Mouse (Mus musculus) lung, embryonic 14.5 days (tissue): ENCODE results near the gene Arid1b. TPM values are rescaled to one million over a fixed set of nuclear protein-coding genes. Genes with fewer than 3 reads are reported as not detected.
A peak's percentile ranks its signal among the peaks of the same experiment; 100 is the strongest.
"Not testable (repeated sequence)": the region's sequence is repeated elsewhere in the genome, so short reads cannot be mapped to it uniquely, and the experiment has no call there.

ENCODE experiments used
- ATAC-seq: fragments of 200-750 bp; cut with Nextera tagmentation; 2 replicates; pipeline ENCODE4 v1.8.0; 2017; ENCODE audit warnings: mild to moderate bottlenecking, moderate TSS enrichment, moderate library complexity; ENCODE audit not compliant: insufficient read depth
- DNase-seq: peaks from one replicate; pipeline ENCODE4 v3.0.0-alpha.2; 2015
- H3K27ac ChIP-seq: fragments of 300-500 bp; sonication (generic); 2 replicates; pipeline ENCODE4 v1.5.1; 2014; ENCODE audit warnings: low read depth, mild to moderate bottlenecking, moderate library complexity
- H3K27me3 ChIP-seq: fragments of 300-500 bp; sonication (generic); 2 replicates; pipeline ENCODE4 v1.6.1; 2014; ENCODE audit warnings: low read length, control low read depth; ENCODE audit not compliant: insufficient read depth
- H3K36me3 ChIP-seq: fragments of 300-500 bp; sonication (generic); 2 replicates; pipeline ENCODE4 v1.6.1; 2014; ENCODE audit warnings: control low read depth; ENCODE audit not compliant: insufficient read depth
- H3K4me1 ChIP-seq: fragments of 300-500 bp; sonication (generic); 2 replicates; pipeline ENCODE4 v1.6.1; 2014; ENCODE audit warnings: antibody characterized with exemption, control low read depth; ENCODE audit not compliant: insufficient read depth
- H3K4me2 ChIP-seq: fragments of 300-500 bp; sonication (generic); 2 replicates; pipeline ENCODE4 v1.6.1; 2014; ENCODE audit warnings: mild to moderate bottlenecking
- H3K4me3 ChIP-seq: fragments of 300-500 bp; sonication (generic); 2 replicates; pipeline ENCODE4 v1.5.1; 2014; ENCODE audit warnings: low read depth, low read length
- H3K9ac ChIP-seq: fragments of 300-500 bp; sonication (generic); 2 replicates; pipeline ENCODE4 v1.6.1; 2014
- H3K9me3 ChIP-seq: fragments of 300-500 bp; sonication (generic); 2 replicates; pipeline ENCODE4 v1.6.1; 2016; ENCODE audit warnings: low read depth, low read length, control low read depth
- CTCF ChIP-seq: IDR thresholded peaks from 2 replicates; pipeline ENCODE4 v1.5.1; 2016; ENCODE audit warnings: antibody characterized with exemption, low read depth
- WGBS: fragments of 180-500 bp; shearing (Covaris S2); extraction: QIAGEN DNeasy Blood & Tissue Kit; methylation state at CpG from one replicate; pipeline ENCODE4 v1.1.7; 2014; 5-methylcytosine and 5-hydroxymethylcytosine counted together
- polyA plus RNA-seq: library from polyadenylated mRNA; unstranded; fragments of >200 nt; fragmentation: Nextera tagmentation; extraction: Ambion mirVana; gene quantifications from 2 replicates; pipeline ENCODE4 v1.2.1, GENCODE M21; 2014

Arid1b gene
- polyA plus RNA-seq, 1 experiment from 2014 or later: 17.3 TPM

DNA sequence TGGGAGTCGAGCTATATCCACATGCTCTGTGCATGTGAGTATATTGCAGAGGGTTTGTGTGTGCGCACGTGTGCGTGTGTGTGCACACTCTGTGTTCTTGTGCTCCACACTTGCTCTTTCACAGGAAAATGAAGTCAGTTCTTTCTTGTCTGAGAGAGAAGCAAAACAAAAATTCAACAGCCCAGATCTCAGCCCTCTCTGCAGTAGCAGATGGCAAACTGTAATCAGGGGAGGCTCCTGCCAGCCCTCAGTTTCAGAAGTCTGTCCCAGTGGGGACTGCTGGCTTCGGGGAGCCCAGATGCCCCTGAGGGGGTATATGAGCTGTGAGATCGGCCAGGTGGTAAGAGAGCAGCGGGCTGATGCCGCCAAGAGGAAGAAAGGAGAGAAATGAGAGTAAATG is 90.0 kb downstream of the Arid1b start:
- Histone ChIP-seq H3K4me2 (no peak overlapping the region), H3K9ac (no peak overlapping the region), H3K4me3 (no peak overlapping the region), H3K27me3 (no peaks in the 10 kb centered on the region), H3K9me3 (no peaks in the 10 kb centered on the region), H3K36me3 (no peaks in the 10 kb centered on the region), H3K27ac (no peak overlapping the region), H3K4me1 (peaks cover 17% of the 10 kb centered on the region)
- no peak for TF ChIP-seq CTCF
- ATAC-seq: no peak
- 51% methylated on average over 8 of the region's 8 CpGs for WGBS
- no peak for DNase-seq

DNA sequence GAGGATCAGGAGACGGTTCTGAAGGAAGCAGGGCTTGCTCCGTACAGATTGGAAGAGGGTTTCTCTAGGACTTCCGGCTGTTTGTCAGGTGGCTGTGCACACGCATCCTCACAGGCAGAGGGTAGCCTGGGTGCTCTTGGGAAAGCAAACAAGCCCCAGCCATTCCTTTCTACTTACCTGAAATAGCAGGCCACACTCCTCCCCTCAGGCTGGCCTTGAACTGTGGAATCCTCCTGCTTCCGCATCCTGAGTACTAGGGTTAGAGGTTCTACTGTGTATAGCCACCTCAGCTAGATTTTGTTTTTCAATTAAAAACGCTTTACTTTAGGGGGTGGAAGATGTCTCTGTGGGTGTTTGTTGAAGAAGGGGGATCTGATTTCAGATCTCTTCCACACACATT is 90.9 kb downstream of the Arid1b start:
- Histone ChIP-seq H3K36me3 (no peaks in the 10 kb centered on the region), H3K27ac (no peak overlapping the region)

DNA sequence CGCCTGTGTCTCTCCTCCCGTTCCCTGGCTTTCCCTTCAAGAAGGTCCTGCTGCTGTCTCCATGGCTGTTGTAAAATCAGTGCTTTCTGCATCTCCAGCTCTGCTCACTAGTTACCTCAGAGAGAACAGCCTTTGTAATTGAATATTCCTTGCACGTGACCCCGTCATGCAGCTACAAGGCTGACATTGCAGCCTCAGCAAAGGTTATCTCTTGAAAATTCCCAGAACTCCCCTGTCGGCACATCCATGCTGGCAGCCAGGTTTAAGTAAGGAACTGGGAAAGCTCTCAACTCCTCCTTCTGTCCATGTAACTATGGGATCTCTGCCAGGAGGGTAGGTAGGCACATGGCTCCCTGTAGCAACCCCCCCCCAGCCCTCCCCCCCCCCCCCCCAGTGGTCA is 91.8 kb downstream of the Arid1b start:
- Histone ChIP-seq H3K36me3 (no peaks in the 10 kb centered on the region), H3K4me1 (peaks cover 21% of the 10 kb centered on the region), H3K9me3 (no peaks in the 10 kb centered on the region), H3K27me3 (no peaks in the 10 kb centered on the region), H3K4me2 (no peak overlapping the region), H3K4me3 (no peak overlapping the region), H3K9ac (no peak overlapping the region), H3K27ac (no peak overlapping the region)
- whole genome bisulfite sequencing: 38% methylated on average over 5 of the region's 5 CpGs
- ATAC-seq: no peak
- no peak for DNase-seq
- TF ChIP-seq CTCF: no peak

More for the DNA sequence above, 90.9 kb downstream of the Arid1b start:
- Histone ChIP-seq H3K4me2 (no peak overlapping the region), H3K27me3 (no peaks in the 10 kb centered on the region), H3K9me3 (no peaks in the 10 kb centered on the region), H3K4me1 (peaks cover 25% of the 10 kb centered on the region), H3K9ac (no peak overlapping the region), H3K4me3 (no peak overlapping the region)
- no peak for ATAC-seq
- TF ChIP-seq CTCF: no peak
- DNase-seq: no peak
- WGBS: 56% methylated on average over 6 of the region's 6 CpGs

DNA sequence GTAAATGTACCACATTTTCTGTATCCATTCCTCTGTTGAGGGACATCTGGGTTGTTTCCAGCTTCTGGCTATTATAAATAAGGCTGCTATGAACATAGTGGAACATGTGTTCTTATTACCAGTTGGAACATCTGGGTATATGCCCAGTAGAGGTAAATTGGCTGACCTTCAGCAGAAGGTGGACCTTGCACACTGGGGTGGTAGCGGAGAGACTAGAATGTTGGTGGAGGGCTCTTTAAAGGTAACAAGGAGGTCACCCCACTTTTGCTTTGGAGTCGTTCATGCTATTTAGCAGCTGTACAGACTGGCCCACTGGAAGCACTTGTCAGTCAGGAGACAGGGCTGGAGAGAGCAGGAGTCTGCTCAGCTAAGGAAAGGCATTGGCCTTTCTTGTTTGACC is 94.1 kb downstream of the Arid1b start:
- not testable (repeated sequence) for H3K27ac ChIP-seq, H3K4me3 ChIP-seq, H3K9ac ChIP-seq, DNase-seq, H3K27me3 ChIP-seq, H3K36me3 ChIP-seq, H3K4me2 ChIP-seq, ATAC-seq, H3K9me3 ChIP-seq
- 59% methylated on average over 2 of the region's 2 CpGs for WGBS
- H3K4me1 ChIP-seq: peaks cover 24% of the 10 kb centered on the region

DNA sequence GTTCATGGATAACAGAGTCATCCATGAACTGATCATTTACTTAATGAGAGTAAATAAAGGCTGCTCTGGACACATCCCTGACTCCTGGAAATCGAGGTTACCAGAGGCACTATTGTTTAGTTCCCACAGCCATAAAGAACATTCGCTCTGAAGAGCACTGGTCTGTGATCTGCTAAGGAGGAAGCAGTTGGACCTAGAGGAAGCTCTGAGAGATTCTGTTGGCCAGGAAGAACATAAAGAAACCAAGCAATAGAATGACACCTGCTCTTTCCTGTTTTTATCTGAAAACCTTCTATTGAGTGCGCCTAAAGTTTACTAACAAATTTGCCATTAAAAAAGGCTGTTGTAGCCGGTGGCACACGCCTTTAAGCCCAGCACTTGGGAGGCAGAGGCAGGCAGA is 94.7 kb downstream of the Arid1b start:
- Histone ChIP-seq H3K4me2 (no peak overlapping the region), H3K4me1 (peaks cover 24% of the 10 kb centered on the region), H3K4me3 (no peak overlapping the region), H3K27ac (no peak overlapping the region), H3K27me3 (no peaks in the 10 kb centered on the region), H3K9me3 (no peaks in the 10 kb centered on the region), H3K36me3 (no peaks in the 10 kb centered on the region), H3K9ac (no peak overlapping the region)
- TF ChIP-seq CTCF: no peak
- 69% methylated on average over 5 of the region's 5 CpGs for WGBS
- ATAC-seq (no peak), DNase-seq (no peak)

DNA sequence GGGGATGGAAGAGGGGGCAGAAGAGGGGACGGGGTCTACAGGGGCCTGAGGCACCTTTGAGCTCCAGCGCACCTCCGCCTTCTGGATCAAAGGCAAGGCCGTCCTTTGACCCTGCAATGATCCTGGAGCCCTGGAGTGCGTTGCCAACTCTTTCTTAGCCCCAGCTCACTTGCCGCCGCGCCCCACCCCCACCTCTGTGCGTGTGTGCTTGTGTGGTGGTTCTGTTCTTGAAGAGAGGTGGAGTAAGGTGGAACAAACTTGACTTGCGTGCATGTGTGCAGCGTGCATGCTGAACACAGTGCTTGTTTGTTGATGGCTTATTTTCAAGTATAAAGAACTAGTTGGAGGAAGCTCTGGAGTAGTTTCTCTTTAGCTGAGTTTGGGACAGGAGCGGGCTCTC is 95.4 kb downstream of the Arid1b start:
- ATAC-seq: no peak
- H3K9me3 ChIP-seq: no peaks in the 10 kb centered on the region
- DNase-seq: no peak
- H3K9ac ChIP-seq: no peak overlapping the region; the same call in 1 of the 2 replicates
- H3K4me1 ChIP-seq: peaks cover 24% of the 10 kb centered on the region
- H3K27me3 ChIP-seq: no peaks in the 10 kb centered on the region
- no peak for TF ChIP-seq CTCF
- WGBS: 22% methylated on average over 12 of the region's 12 CpGs
- no peaks in the 10 kb centered on the region for H3K36me3 ChIP-seq
- peak overlapping the region; percentile 12; the same call in 1 of the 2 replicates for H3K27ac ChIP-seq
- H3K4me2 ChIP-seq: peak overlapping the region; percentile 32; the same call in 1 of the 2 replicates
- no peak overlapping the region for H3K4me3 ChIP-seq

DNA sequence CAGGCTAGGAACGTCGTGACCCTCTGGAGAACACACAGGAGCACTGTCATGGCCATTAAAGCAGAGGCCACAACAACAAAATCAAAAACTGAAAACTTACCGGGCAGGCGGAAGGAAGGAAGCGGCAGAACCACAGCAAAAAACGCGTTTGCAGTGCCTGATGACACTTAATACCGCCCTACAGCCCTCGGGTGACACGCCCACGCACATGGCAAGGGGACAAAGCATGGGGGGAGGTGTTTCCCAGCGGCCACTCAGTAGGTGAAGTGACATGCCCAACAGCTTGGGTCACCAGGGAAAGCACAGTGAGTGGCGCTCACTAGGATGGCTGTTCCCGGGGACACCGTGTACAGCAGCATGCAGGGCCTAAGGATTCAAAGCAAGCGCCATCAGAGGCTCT is 97.4 kb downstream of the Arid1b start:
- Histone ChIP-seq H3K36me3 (no peaks in the 10 kb centered on the region), H3K4me2 (no peak overlapping the region), H3K9me3 (no peaks in the 10 kb centered on the region), H3K9ac (no peak overlapping the region), H3K27ac (no peak overlapping the region), H3K4me1 (peaks cover 18% of the 10 kb centered on the region), H3K4me3 (no peak overlapping the region), H3K27me3 (no peaks in the 10 kb centered on the region)
- no peak for DNase-seq
- ATAC-seq: no peak
- no peak for TF ChIP-seq CTCF
- 63% methylated on average over 16 of the region's 16 CpGs for WGBS

DNA sequence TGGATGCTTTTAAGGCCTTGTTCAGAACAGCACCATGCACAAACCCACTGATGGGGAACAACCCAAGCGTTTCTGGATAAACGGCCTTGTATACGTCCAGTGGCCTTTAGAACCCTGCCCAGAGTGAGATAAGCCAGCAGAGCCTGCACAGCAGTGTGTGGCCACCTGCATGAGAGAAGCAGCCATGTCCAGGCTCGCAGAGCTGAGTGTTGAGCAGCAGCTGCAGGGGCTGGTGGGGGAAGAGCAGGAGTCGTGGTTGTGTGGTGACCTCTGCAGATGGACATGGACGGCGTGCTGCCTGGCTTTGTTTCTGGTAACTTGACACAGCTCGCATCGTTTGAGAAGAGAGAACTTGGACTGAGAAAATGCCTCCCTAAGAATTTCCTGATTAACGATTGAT is 97.8 kb downstream of the Arid1b start:
- Histone ChIP-seq H3K36me3 (no peaks in the 10 kb centered on the region), H3K4me3 (no peak overlapping the region), H3K27me3 (no peaks in the 10 kb centered on the region), H3K4me2 (no peak overlapping the region), H3K4me1 (peaks cover 16% of the 10 kb centered on the region), H3K27ac (no peak overlapping the region), H3K9me3 (no peaks in the 10 kb centered on the region), H3K9ac (no peak overlapping the region)
- ATAC-seq (no peak), DNase-seq (no peak)
- TF ChIP-seq CTCF: no peak
- 55% methylated on average over 10 of the region's 10 CpGs for WGBS

DNA sequence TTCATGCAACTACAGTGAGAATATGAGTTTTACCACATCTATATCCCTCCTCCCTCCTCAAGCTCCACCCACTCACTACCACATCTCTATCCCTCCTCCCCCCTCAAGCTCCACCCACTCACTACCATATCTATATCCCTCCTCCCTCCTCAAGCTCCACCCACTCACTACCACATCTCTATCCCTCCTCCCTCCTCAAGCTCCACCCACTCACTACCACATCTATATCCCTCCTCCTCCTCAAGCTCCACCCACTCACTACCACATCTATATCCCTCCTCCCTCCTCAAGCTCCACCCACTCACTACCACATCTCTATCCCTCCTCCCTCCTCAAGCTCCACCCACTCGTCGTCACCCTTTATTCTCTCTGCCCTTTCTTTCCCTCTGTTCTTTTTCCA is 99.2 kb downstream of the Arid1b start:
- not testable (repeated sequence) for H3K4me3 ChIP-seq, DNase-seq, H3K27ac ChIP-seq, H3K36me3 ChIP-seq, H3K9me3 ChIP-seq, H3K9ac ChIP-seq, H3K27me3 ChIP-seq, H3K4me2 ChIP-seq, ATAC-seq
- peaks cover 16% of the 10 kb centered on the region for H3K4me1 ChIP-seq
- 67% methylated on average over 2 of the region's 2 CpGs for WGBS
